ENCODE assay signal across 12 mouse cellular contexts in the genomic region with DNA sequence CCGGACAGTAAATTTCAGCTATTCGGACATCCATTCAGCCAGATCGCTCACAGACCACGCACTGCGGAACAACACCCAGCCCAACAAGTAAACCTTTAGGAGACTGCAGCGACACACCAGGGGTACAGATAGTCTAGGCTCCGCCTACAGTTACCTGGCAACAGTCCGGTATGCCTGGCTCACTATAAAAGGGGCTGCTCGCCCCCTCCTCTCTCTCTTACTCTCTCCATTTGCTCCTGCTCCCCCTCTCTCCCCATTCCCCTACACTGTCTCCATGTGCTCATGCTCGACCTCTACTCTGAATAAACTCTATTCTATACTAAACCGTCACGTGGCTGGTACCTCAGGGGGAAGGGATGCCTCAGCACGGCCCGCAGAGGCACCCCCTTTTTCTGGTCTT.
DNase-seq lines count a peak whose midpoint lies in the region; ATAC-seq lines count a peak whose summit lies in the region.
"Had no signal": no experiment of that assay in that cellular context is flagged by ENCODE, and none has a peak within 500 bp of the region (broad histone marks: within the 10 kb centered on the region; RNA-seq: fewer than 3 reads in every experiment).

No protein-coding gene starts in this region.

- no peak overlapping the region for H3K27ac ChIP-seq in neural tube, embryonic 11.5 days (ENCODE audit: low read depth, low read length)
- H3K27ac ChIP-seq in forebrain, embryonic 12.5 days: peak overlapping the region; percentile 82
- H3K27ac ChIP-seq in limb, embryonic 10.5 days: 0 out of 2 replicates have a peak overlapping the region, but pooled peaks have one; percentile 34
- no peak overlapping the region for H3K27ac ChIP-seq in neural tube, embryonic 15.5 days (replicated peaks)

- 2% methylated on average over 14 of the region's 14 CpGs for WGBS in neural tube, embryonic 11.5 days
- WGBS in forebrain, embryonic 12.5 days: 2% methylated on average over 14 of the region's 14 CpGs
- WGBS in limb, embryonic 10.5 days: 2% methylated on average over 14 of the region's 14 CpGs
- WGBS in neural tube, embryonic 15.5 days: 3% methylated on average over 14 of the region's 14 CpGs

- H3K4me1 ChIP-seq in neural tube, embryonic 11.5 days (ENCODE audit: control insufficient read depth, insufficient read depth, low read length): peaks cover 21% of the 10 kb centered on the region
- H3K4me1 ChIP-seq in forebrain, embryonic 12.5 days: peaks cover 44% of the 10 kb centered on the region
- H3K4me1 ChIP-seq in limb, embryonic 10.5 days: peaks cover 46% of the 10 kb centered on the region
- peaks cover 30% of the 10 kb centered on the region for H3K4me1 ChIP-seq in neural tube, embryonic 15.5 days

- no peaks in the 10 kb centered on the region for H3K9me3 ChIP-seq in neural tube, embryonic 11.5 days (ENCODE audit: control insufficient read depth, low read length)
- no peaks in the 10 kb centered on the region for H3K9me3 ChIP-seq in forebrain, embryonic 12.5 days
- no peaks in the 10 kb centered on the region for H3K9me3 ChIP-seq in limb, embryonic 10.5 days (replicated peaks)
- no peaks in the 10 kb centered on the region for H3K9me3 ChIP-seq in neural tube, embryonic 15.5 days (replicated peaks)

- H3K9ac ChIP-seq in neural tube, embryonic 11.5 days (ENCODE audit: low read length): peak overlapping the region; percentile 24
- peak overlapping the region; percentile 40; the same call in 1 of the 2 replicates for H3K9ac ChIP-seq in forebrain, embryonic 12.5 days
- peak overlapping the region; percentile 38; the same call in 1 of the 2 replicates for H3K9ac ChIP-seq in neural tube, embryonic 15.5 days (replicated peaks)
- H3K9ac ChIP-seq: liver, postnatal 0 days had no signal

- H3K4me3 ChIP-seq in neural tube, embryonic 11.5 days (ENCODE audit: low read depth, low read length): peak overlapping the region; percentile 8; the same call in 1 of the 2 replicates
- H3K4me3 ChIP-seq in forebrain, embryonic 12.5 days (replicated peaks): peak overlapping the region; percentile 19
- H3K4me3 ChIP-seq in limb, embryonic 10.5 days: peak overlapping the region; percentile 30
- H3K4me3 ChIP-seq in neural tube, embryonic 15.5 days (replicated peaks): peak overlapping the region; percentile 22

- no peak for DNase-seq in neural tube, embryonic 11.5 days (ENCODE audit: low spot score)
- DNase-seq in neural tube, embryonic 10.5 days (ENCODE audit: extremely low spot score, low spot score): no peak
- DNase-seq in limb, embryonic 10.5 days (ENCODE audit: low spot score): no peak
- DNase-seq in gastrocnemius, postnatal 10 days: no peak
- no peak for DNase-seq in cerebellum, adult 8-10 months
- DNase-seq: adrenal gland, adult 8-10 months; heart, adult 11 months; liver, postnatal 0 days had no signal

- peak; percentile 35; the same call in 1 of the 2 replicates for ATAC-seq in neural tube, embryonic 11.5 days (ENCODE audit: insufficient read depth, low FRiP score, low TSS enrichment)
- ATAC-seq in forebrain, embryonic 12.5 days (ENCODE audit: low FRiP score): peak; percentile 75
- ATAC-seq in neural tube, embryonic 15.5 days (ENCODE audit: low FRiP score): peak; percentile 67; the same call in 1 of the 2 replicates
- no peak for ATAC-seq in monocyte, adult 5-6 weeks (replicated peaks; ENCODE audit: insufficient number of reproducible peaks, low FRiP score, low TSS enrichment, poor library complexity, severe bottlenecking)
- ATAC-seq: liver, postnatal 0 days had no signal

- H3K36me3 ChIP-seq in neural tube, embryonic 11.5 days (ENCODE audit: control insufficient read depth, insufficient read depth, low read length): no peaks in the 10 kb centered on the region
- no peaks in the 10 kb centered on the region for H3K36me3 ChIP-seq in forebrain, embryonic 12.5 days (replicated peaks)
- H3K36me3 ChIP-seq in limb, embryonic 10.5 days: no peaks in the 10 kb centered on the region
- H3K36me3 ChIP-seq in neural tube, embryonic 15.5 days: no peaks in the 10 kb centered on the region
- H3K36me3 ChIP-seq: G1E had no signal

- H3K4me2 ChIP-seq in neural tube, embryonic 11.5 days (ENCODE audit: low read depth): peak overlapping the region; percentile 42
- peak overlapping the region; percentile 54 for H3K4me2 ChIP-seq in forebrain, embryonic 12.5 days
- peak overlapping the region; percentile 55 for H3K4me2 ChIP-seq in neural tube, embryonic 15.5 days

- H3K27me3 ChIP-seq in neural tube, embryonic 11.5 days (ENCODE audit: control insufficient read depth, insufficient read depth, low read length): peaks cover 3% of the 10 kb centered on the region; the same call in 1 of the 2 replicates
- 0 out of 2 replicates have a peak, but pooled peaks cover 3% of the 10 kb centered on the region for H3K27me3 ChIP-seq in forebrain, embryonic 12.5 days
- peaks cover 40% of the 10 kb centered on the region for H3K27me3 ChIP-seq in limb, embryonic 10.5 days (ENCODE audit: low read depth, poor library complexity, severe bottlenecking)
- H3K27me3 ChIP-seq in neural tube, embryonic 15.5 days (replicated peaks): no peaks in the 10 kb centered on the region

Comparison
In these comparisons a context has a peak if more than half of its experiments do, and no peak if none do; other contexts are left out.
1. H3K27ac ChIP-seq: peak in forebrain, embryonic 12.5 days (single experiment) and limb, embryonic 10.5 days (single experiment); none in neural tube, embryonic 11.5 days (single experiment) and neural tube, embryonic 15.5 days (single experiment).
2. Peak in every context shown above with its lines, with median percentiles within 50 percentile points of each other: H3K4me2 ChIP-seq, H3K4me3 ChIP-seq and H3K9ac ChIP-seq.